Mouse (Mus musculus) embryonic facial prominence, embryonic 13.5 days (tissue): ENCODE results near the gene Hectd4. TPM values are rescaled to one million over a fixed set of nuclear protein-coding genes. Genes with fewer than 3 reads are reported as not detected.

Experiments
- ATAC-seq: fragments of 200-750 bp; cut with Nextera tagmentation; 2 replicates; pipeline ENCODE4 v1.8.0; 2017; ENCODE audit warnings: low read depth; ENCODE audit not compliant: insufficient number of reproducible peaks, insufficient read depth, low FRiP score, low TSS enrichment
- H3K27ac ChIP-seq: fragments of 300-500 bp; sonication (generic); 2 replicates; pipeline ENCODE4 v1.5.1; 2015; ENCODE audit warnings: moderate library complexity, mild to moderate bottlenecking, inconsistent platforms
- H3K27me3 ChIP-seq: fragments of 300-500 bp; sonication (generic); 2 replicates; pipeline ENCODE4 v1.6.1; 2015; ENCODE audit warnings: mild to moderate bottlenecking, inconsistent platforms
- H3K36me3 ChIP-seq: fragments of 300-500 bp; sonication (generic); 2 replicates; pipeline ENCODE4 v1.6.1; 2015; ENCODE audit warnings: mild to moderate bottlenecking, inconsistent platforms
- H3K4me1 ChIP-seq: fragments of 300-500 bp; sonication (generic); 2 replicates; pipeline ENCODE4 v1.6.1; 2015; ENCODE audit warnings: inconsistent platforms
- H3K4me2 ChIP-seq: fragments of 300-500 bp; sonication (generic); 2 replicates; pipeline ENCODE4 v1.6.1; 2015; ENCODE audit warnings: moderate library complexity, mild to moderate bottlenecking, inconsistent platforms
- H3K4me3 ChIP-seq: fragments of 300-500 bp; sonication (generic); 2 replicates; pipeline ENCODE4 v1.5.1; 2015; ENCODE audit warnings: mild to moderate bottlenecking, inconsistent platforms
- H3K9ac ChIP-seq: fragments of 300-500 bp; sonication (generic); 2 replicates; pipeline ENCODE4 v1.6.1; 2015; ENCODE audit warnings: mild to moderate bottlenecking, inconsistent platforms
- H3K9me3 ChIP-seq: fragments of 300-500 bp; sonication (generic); 2 replicates; pipeline ENCODE4 v1.6.1; 2016; ENCODE audit warnings: inconsistent platforms
- WGBS: fragments of 180-500 bp; shearing (Covaris S2); methylation state at CpG from one replicate; pipeline ENCODE4 v1.1.7; 2015; ENCODE audit warnings: mixed read lengths; 5-methylcytosine and 5-hydroxymethylcytosine counted together
- polyA plus RNA-seq: library from polyadenylated mRNA; unstranded; fragments of >200 nt; fragmentation: Nextera tagmentation; extraction: Ambion mirVana; gene quantifications from 2 replicates; pipeline ENCODE4 v1.2.1, GENCODE M21; 2015

Gene Hectd4
- polyA plus RNA-seq, 1 experiment from 2014 or later = 4.7 TPM

DNA sequence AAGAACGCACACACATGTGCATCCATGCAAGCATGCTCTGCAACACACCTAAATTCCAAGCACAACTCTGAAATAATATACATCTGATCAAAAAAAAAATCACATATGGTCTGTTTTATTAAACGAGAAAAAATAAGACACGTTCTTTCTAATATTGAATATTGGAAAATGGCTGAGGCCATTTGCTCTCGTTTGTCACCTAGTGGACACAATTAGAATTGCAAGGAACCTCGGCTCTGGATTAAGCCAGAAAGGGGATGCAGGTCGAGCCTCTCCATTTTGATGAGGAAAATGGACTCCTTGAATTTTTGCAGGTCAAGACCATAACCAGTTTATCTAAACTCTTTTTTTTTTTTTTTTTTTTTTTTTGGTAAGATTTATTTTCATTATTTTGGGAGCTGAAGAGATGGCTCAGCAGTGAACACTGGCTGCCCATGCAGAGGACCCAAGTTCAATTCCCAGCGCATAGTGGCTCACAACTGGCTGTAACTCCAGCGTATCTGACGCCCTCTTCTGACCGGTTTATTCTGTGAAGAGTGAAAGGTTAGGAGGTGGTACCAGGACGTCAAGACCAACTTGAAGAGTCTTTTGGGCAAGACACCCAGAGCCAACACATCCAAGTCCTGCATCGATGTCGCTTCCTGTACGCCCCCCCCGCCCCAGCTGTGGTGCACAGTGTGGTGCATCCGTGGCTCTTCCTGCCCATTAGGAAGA, 172.8 kb downstream of the Hectd4 start:
- peaks cover 5% of the 10 kb centered on the region for H3K4me1 ChIP-seq
- H3K27me3 ChIP-seq = no peaks in the 10 kb centered on the region
- WGBS = 55% methylated on average over 16 of the region's 16 CpGs
- no peak overlapping the region for H3K4me3 ChIP-seq
- no peak for ATAC-seq
- 0 out of 2 replicates have a peak, but pooled peaks cover 4% of the 10 kb centered on the region for H3K9me3 ChIP-seq
- H3K36me3 ChIP-seq = no peaks in the 10 kb centered on the region
- no peak overlapping the region for H3K27ac ChIP-seq
- no peak overlapping the region for H3K4me2 ChIP-seq
- H3K9ac ChIP-seq = no peak overlapping the region

DNA sequence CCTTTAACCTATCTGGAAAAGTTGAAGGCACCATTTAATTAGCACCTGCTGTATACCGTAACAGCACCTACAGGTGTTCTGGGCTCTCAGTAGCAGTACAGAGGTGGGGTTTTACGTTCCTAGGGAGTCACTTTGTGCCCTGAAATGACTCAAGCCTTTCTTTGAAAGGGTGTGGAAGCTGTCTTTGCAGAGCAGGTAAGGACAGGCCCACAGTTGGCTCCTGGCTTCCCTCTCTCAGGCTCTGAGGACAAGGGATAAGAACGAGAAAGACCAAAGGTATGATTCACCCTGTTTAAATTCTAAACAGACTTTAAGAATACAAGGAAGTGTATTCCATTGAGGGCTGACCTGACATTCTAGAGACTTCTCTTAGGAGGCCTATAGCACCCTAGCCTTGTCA, 173.4 kb downstream of the Hectd4 start:
- no peak overlapping the region for H3K9ac ChIP-seq
- ATAC-seq = no peak
- H3K4me1 ChIP-seq = peaks cover 5% of the 10 kb centered on the region
- H3K36me3 ChIP-seq = no peaks in the 10 kb centered on the region
- 72% methylated on average over 3 of the region's 3 CpGs for WGBS
- H3K4me3 ChIP-seq = no peak overlapping the region
- H3K27ac ChIP-seq = no peak overlapping the region
- H3K9me3 ChIP-seq = 0 out of 2 replicates have a peak, but pooled peaks cover 4% of the 10 kb centered on the region
- H3K27me3 ChIP-seq = no peaks in the 10 kb centered on the region
- no peak overlapping the region for H3K4me2 ChIP-seq

DNA sequence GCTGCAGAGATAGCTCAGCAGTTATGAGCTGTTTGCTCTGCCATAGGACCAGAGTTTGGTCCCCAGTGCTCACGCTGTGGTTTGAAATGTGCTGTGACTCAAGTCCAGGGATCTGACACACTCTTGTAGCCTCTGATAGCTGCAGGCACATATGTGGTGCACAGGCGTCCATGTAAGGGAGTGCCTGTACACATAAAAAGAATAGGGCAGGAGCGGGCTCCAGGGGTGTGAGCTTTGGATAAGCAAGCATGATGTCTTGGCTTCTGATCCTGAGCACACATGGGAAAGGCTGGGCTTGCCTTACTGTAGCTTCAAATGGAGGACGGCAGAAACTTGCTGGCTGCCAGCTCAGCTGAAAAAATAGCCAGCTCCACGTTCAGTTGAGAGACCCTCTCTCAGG, 175.6 kb downstream of the Hectd4 start:
- H3K9ac ChIP-seq = no peak overlapping the region
- no peaks in the 10 kb centered on the region for H3K36me3 ChIP-seq
- no peaks in the 10 kb centered on the region for H3K27me3 ChIP-seq
- ATAC-seq = no peak
- no peak overlapping the region for H3K4me3 ChIP-seq
- H3K4me1 ChIP-seq = peaks cover 21% of the 10 kb centered on the region
- 0 out of 2 replicates have a peak, but pooled peaks cover 4% of the 10 kb centered on the region for H3K9me3 ChIP-seq
- H3K4me2 ChIP-seq = no peak overlapping the region
- 80% methylated on average over 5 of the region's 5 CpGs for WGBS
- H3K27ac ChIP-seq = no peak overlapping the region

DNA sequence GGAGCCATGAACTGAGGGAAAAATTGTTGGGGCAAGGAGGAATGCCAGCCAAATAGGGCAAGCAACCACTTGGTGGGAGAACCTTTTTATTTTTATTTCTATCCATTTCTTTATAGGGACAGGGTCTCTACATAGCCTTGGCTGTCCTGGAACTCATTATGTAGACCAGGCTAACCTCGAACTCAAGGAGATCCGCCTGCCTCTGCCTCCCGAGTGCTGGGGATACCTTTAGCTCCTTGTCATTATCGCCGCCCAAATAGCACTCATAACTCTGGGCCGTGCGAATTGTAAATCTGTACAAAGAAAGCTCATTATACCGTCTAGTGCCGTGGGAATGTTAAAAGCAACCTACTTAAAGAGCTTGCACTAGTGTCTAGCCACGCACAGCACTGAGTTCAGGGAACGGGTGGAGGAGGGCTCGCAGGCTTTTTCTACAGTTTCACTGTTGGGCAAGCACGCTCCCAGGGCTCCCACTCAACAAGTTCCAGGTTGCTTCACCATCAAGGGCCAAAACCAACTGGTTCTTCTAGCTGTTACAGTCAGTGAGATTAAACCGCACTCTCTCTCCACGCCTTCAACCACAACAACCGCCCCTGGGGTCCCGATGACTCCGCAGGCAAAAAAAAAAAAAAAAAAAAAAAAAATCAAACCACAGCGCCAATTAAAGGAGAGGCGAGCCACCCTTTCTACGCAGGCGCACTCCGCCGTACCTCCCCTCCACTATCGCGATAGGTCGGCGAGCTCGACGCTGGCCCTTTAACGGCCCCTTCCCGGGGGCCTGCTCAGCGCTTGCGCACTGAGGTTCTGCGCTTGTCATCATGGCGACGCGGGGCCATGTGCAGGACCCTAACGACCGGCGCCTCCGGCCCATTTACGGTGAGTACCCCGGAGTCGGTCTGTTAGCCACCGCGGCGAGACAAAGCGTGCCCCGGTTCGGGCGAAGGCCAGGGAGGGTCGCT, 177.4 kb downstream of the Hectd4 start, which contains the start of gene Naa25:
Gene Naa25 (plus strand): TSS at position 750 of the 959 bp plus-strand sequence.
- H3K4me2 ChIP-seq = peak within 1 kb of the TSS; percentile 82
- no peaks in the 10 kb centered on the region for H3K27me3 ChIP-seq
- peak; percentile 92 for ATAC-seq
- WGBS = 10% methylated on average over 53 of the region's 53 CpGs
- H3K36me3 ChIP-seq = peaks cover 9% of the 10 kb centered on the region
- H3K27ac ChIP-seq = peak within 1 kb of the TSS; percentile 93
- H3K4me3 ChIP-seq = peak within 1 kb of the TSS; percentile 94
- peak within 1 kb of the TSS; percentile 92 for H3K9ac ChIP-seq
- 0 out of 2 replicates have a peak, but pooled peaks cover 4% of the 10 kb centered on the region for H3K9me3 ChIP-seq
- H3K4me1 ChIP-seq = peaks cover 21% of the 10 kb centered on the region

DNA sequence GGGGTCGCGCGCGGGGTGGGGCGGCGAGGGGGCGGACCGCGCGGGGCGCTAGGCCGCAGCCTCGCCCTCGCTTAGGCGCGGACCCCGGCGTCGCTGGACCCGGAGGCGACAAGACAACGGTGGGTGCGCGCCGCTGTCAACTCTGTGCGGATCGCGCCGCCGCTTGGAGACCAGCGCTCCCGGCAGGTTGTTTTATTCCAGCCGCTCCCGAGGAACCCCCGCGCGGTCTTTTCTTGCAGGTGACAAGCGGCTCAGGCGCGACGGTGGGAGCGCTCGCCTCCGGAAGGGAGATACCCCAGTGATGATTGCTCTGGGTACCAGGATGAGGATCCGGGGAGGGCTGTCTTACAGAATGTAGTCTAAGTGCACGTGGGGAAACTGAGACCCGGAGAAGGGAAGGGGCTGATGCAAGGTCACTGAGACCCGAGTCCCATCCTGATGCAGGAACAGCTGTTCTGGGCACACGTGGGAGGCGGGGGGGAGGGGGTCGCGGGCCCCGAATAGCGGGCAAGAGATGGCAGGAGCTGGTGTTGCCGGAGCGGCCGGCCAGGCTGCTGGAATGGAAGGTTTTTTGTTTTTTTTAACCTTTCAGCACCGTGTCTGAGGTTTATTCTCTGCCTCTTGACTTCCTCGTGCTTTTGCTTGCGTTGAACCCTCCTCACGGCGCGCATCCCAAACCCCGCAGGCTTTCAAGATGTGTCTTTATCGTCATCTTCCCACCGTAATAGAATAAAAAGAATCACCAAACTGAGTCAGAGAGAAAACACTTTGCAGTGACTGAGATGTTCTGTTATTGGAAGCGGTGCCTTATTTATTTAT, 178.3 kb downstream of the Hectd4 start:
- H3K27me3 ChIP-seq = no peaks in the 10 kb centered on the region
- peak overlapping the region; percentile 72 for H3K27ac ChIP-seq
- H3K4me3 ChIP-seq = peak overlapping the region; percentile 94
- peak overlapping the region; percentile 92 for H3K9ac ChIP-seq
- H3K4me1 ChIP-seq = peaks cover 21% of the 10 kb centered on the region
- 0 out of 2 replicates have a peak, but pooled peaks cover 4% of the 10 kb centered on the region for H3K9me3 ChIP-seq
- H3K4me2 ChIP-seq = peak overlapping the region; percentile 82
- peak; percentile 33; the same call in 1 of the 2 replicates for ATAC-seq
- peaks cover 12% of the 10 kb centered on the region for H3K36me3 ChIP-seq
- WGBS = 1% methylated on average over 67 of the region's 67 CpGs

DNA sequence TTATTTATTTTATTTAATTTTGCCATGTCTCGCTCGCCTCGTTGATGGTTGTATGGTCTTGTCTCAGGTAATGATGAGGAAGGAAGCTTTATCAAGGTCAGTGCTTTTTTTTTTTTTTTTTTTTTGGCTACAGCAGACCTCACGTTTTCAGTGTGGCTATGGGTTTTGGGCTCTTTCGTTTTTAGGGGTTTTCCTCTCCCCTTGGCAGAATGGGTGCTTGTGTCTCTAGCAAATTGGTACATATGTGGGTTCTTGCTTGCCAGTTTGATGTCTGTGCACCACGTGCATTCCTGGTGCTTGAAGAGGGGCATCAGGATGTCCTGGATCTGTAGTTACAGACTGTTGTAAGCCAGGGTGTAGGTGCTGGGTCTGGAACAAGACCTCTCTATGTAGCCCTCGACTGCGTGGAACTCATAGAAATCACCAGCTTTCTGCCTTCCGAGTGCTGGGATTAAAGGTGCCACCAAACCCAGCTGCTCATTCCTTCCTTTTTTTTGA, 179.0 kb downstream of the Hectd4 start:
- H3K27ac ChIP-seq = no peak overlapping the region
- 52% methylated on average over 9 of the region's 9 CpGs for WGBS
- peaks cover 12% of the 10 kb centered on the region for H3K36me3 ChIP-seq
- ATAC-seq = no peak
- H3K4me2 ChIP-seq = peak overlapping the region; percentile 82
- H3K4me1 ChIP-seq = peaks cover 21% of the 10 kb centered on the region
- H3K9ac ChIP-seq = peak overlapping the region; percentile 92
- no peaks in the 10 kb centered on the region for H3K27me3 ChIP-seq
- H3K4me3 ChIP-seq = peak overlapping the region; percentile 94
- 0 out of 2 replicates have a peak, but pooled peaks cover 4% of the 10 kb centered on the region for H3K9me3 ChIP-seq

DNA sequence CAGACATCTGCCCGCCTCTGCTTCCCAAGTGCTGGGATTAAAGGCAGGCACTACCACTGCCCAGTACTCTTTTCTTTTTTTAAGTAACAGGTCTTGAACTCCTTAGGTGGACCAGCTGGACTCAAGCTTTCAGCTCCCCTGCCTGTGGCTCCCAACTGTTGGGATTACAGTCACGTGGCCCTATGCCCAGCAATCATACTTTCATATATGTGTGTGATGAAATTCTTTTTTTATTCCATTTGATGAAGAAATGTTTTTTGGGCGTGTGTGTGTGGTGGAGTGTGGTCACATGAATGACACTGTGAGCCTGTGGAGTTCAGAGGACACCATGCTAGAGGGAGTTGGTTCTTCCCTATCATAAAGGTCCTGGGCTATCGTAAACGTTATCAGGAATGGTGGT, 179.5 kb downstream of the Hectd4 start:
- peak overlapping the region; percentile 92 for H3K9ac ChIP-seq
- peaks cover 12% of the 10 kb centered on the region for H3K36me3 ChIP-seq
- H3K4me3 ChIP-seq = peak overlapping the region; percentile 94
- 0 out of 2 replicates have a peak, but pooled peaks cover 1% of the 10 kb centered on the region for H3K9me3 ChIP-seq
- H3K27me3 ChIP-seq = no peaks in the 10 kb centered on the region
- no peak for ATAC-seq
- H3K27ac ChIP-seq = no peak overlapping the region
- H3K4me1 ChIP-seq = peaks cover 21% of the 10 kb centered on the region
- peak overlapping the region; percentile 82 for H3K4me2 ChIP-seq
- 86% methylated on average over 5 of the region's 5 CpGs for WGBS

DNA sequence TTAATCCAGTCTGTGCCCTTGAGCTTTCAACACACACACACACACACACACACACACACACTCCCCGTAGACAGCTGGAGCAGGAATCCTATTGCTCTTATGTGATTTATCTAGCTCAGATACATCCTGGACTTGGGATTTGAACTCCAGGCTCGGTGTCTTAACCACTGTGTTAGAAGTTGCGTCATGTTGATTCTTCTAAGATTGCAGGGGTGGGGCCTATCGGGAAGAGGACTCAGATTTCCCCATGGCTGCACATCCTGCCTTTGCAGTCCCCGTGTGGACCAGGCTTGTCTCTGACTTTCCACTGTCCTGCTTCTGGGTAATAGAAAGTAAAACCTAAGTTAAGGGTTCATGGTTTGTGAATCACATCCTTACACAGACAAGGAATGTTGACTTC, 180.0 kb downstream of the Hectd4 start:
- Histone ChIP-seq H3K9me3 (no peaks in the 10 kb centered on the region), H3K4me3 (no peak overlapping the region), H3K4me2 (no peak overlapping the region), H3K9ac (no peak overlapping the region), H3K27ac (no peak overlapping the region), H3K36me3 (peaks cover 12% of the 10 kb centered on the region), H3K27me3 (no peaks in the 10 kb centered on the region), H3K4me1 (peaks cover 21% of the 10 kb centered on the region)
- WGBS = 51% methylated on average over 5 of the region's 5 CpGs
- no peak for ATAC-seq

DNA sequence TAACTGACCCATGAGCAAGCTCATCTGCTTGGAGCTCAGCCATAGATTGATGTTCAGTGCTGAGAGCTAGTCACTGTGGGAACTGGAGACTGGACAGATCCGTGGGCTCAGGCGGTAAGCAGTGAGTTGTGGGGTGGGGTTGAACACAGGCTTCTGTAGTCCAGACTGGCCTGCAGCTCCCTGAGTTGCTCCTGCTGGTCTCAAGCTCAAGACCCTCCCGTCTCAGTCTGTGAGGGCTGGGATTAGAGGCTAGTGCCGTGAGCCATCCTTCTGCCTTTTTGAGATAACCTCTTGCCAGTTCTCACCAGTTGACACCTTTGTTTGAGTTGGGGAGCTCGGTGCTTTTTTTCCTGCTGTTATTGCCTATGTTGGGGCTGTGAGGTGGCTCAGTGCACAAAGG, 180.8 kb downstream of the Hectd4 start:
- Histone ChIP-seq H3K4me3 (no peak overlapping the region), H3K9ac (no peak overlapping the region), H3K4me2 (no peak overlapping the region), H3K36me3 (peaks cover 16% of the 10 kb centered on the region), H3K4me1 (peaks cover 21% of the 10 kb centered on the region), H3K27ac (no peak overlapping the region), H3K27me3 (no peaks in the 10 kb centered on the region), H3K9me3 (no peaks in the 10 kb centered on the region)
- no peak for ATAC-seq
- WGBS = 91% methylated on average over 5 of the region's 5 CpGs

DNA sequence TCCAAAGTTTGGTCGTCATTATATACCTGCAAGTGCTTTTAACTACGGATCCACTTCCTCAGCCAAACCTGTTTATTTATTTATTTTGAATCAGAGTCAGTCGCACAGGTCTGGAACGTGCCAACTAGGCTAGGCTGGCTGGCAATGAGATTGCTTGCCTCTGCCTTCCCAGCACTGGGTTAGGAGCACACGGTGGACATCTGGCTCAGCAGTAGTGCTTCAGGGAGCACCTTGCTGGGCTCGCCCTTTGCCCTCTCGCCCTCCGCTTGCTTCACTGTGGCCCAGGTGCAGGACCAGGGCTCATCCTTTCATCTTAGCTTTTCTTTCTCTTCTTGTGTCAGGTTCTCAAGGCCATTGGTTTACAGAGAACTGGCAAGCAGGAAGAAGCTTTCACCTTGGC, 187.8 kb downstream of the Hectd4 start:
- Histone ChIP-seq H3K27ac (no peak overlapping the region), H3K9me3 (no peaks in the 10 kb centered on the region), H3K9ac (no peak overlapping the region), H3K27me3 (no peaks in the 10 kb centered on the region), H3K36me3 (peaks cover 61% of the 10 kb centered on the region), H3K4me2 (no peak overlapping the region), H3K4me3 (no peak overlapping the region), H3K4me1 (no peaks in the 10 kb centered on the region)
- no peak for ATAC-seq
- 89% methylated on average over 8 of the region's 8 CpGs for WGBS

DNA sequence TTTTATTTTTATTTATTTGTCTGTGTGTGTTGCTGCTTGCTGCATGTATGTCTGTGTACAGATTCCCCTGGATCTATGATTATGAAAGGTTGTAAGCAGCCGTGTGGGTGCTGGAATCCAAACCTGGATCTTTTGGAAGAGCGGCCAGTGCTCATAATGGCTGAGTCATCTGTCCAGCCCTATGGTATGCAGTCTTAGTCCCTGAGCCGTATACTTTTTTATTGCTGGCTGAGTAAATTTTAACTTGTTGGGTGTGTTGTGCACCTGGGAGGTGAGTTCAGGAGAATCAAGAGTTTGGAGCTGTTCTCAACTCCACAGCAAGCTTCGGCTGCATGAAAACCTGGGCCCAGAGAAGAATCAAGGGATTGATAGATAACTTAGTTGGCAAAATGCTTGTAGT, 191.0 kb downstream of the Hectd4 start:
- H3K4me3 ChIP-seq = no peak overlapping the region
- no peak for ATAC-seq
- no peak overlapping the region for H3K4me2 ChIP-seq
- H3K9ac ChIP-seq = no peak overlapping the region
- 93% methylated on average over 4 of the region's 4 CpGs for WGBS
- no peaks in the 10 kb centered on the region for H3K4me1 ChIP-seq
- H3K36me3 ChIP-seq = peaks cover 86% of the 10 kb centered on the region
- H3K9me3 ChIP-seq = no peaks in the 10 kb centered on the region
- H3K27ac ChIP-seq = no peak overlapping the region
- H3K27me3 ChIP-seq = no peaks in the 10 kb centered on the region
